Mouse (Mus musculus) G1E (cell line): Measurements from ENCODE around the gene Ptgfrn.

ENCODE experiments used
- CTCF ChIP-seq: IDR thresholded peaks from 2 replicates; pipeline ENCODE4 v1.5.1; 2012; ENCODE audit warnings: low read depth, low read length, inconsistent platforms, mixed read lengths
- GATA1 ChIP-seq: IDR thresholded peaks from 2 replicates; pipeline ENCODE4 v1.6.1; 2012; ENCODE audit warnings: borderline replicate concordance, low read length, inconsistent platforms, mixed read lengths
- GATA2 ChIP-seq: IDR thresholded peaks from 2 replicates; pipeline ENCODE4 v1.6.1; 2012; ENCODE audit warnings: low read depth, low read length, inconsistent platforms, borderline replicate concordance
- POLR2AphosphoS5 ChIP-seq: IDR thresholded peaks from 2 replicates; pipeline ENCODE4 v1.6.1; 2012; ENCODE audit warnings: low read depth, low read length, inconsistent platforms; ENCODE audit not compliant: insufficient replicate concordance
- TAL1 ChIP-seq: conservative IDR thresholded peaks from 2 replicates; pipeline ENCODE4 v1.6.1; 2012; ENCODE audit warnings: low read depth, low read length, inconsistent platforms, mixed read lengths

DNA sequence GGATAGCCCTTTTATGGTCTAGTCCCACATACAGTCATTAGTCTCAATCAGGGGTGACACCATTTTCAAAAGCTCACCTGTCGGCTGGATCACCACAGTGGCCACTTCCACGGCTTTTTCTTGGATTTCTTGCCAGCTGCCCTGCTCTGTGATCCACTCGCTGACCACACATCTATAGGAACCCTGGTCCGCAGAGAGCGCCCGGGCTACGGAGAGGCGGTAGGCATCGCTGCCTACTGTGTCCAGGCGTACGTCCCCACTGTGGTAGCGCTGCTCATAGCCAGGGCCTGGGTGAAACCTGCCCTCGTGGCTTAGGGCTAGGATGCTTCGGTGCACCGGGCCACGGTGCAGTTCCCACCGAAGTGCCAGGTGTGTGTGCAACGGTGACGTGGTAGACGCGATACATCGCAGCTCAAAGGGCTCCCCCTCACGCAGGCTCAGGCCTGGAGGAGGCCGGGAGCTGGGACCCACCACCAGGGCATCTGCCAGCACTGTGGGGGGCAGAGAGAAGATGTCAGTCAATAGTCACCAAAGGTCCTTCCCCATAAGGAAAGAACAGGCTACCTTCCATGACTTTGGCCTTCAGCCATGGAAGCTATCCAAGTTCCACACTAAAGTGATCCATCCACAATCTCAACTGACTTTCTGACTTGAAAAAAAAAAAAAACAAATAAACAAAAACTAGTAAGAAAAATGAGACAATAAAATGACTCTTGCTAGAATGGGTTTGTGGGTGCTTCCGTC, 32.9 kb downstream of the Ptgfrn start:
- no peak for TF ChIP-seq GATA1
- TF ChIP-seq GATA2 = no peak
- no peak for TF ChIP-seq CTCF
- no peak for TF ChIP-seq TAL1
- TF ChIP-seq POLR2AphosphoS5 = no peak
